Mouse (Mus musculus): ENCODE data around the gene Bbx. TPM values are rescaled to one million over a fixed set of nuclear protein-coding genes. Genes with fewer than 3 reads are reported as not detected.

Bbx gene
- total and polyA plus RNA-seq, 3 experiments: 20.6 to 26.2 (median 21.6) TPM

DNA sequence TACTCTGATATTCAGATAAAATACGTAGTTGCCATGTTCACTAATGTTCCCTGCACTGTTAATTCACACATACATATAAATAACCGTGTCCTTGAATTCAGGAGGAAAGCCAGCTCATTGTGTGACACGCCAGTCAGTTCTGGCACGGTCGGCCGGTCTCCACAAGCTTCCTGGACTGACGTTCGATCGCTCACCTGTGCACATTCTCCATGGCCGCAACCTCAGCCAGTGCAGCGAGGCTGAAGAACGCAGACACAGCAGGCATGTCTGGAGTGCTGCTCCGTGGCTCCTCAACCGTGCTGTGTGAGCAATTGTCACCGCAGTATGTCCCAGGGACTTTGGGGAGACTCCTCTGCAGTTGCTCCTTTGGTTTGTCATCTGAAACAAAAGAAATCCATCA lies 232.0 kb downstream of the Bbx start:
- H3K9ac ChIP-seq (ENCODE audit: insufficient read depth, low read depth): no peak overlapping the region
- dilution Hi-C loops (cut with MboI; ENCODE audit: extremely low pct_ligation_motif_present, extremely low pct_unique_long_range_greater_than_20kb, low sequenced_read_pairs): no loop called here
- H3K4me3 ChIP-seq (replicated peaks in 1 of 3; ENCODE audit: low read depth in 2 of 3, low read length in 2 of 3, poor library complexity in 1 of 3): no peak overlapping the region
- H3K4me2 ChIP-seq (ENCODE audit: insufficient read depth, low read depth, poor library complexity, severe bottlenecking): no peak overlapping the region
- no peak for DNase-seq (ENCODE audit: extremely low read depth)
- H3K79me2 ChIP-seq (replicated peaks; ENCODE audit: control insufficient read depth, extremely low read depth, insufficient read depth, poor library complexity, severe bottlenecking): no peaks in the 10 kb centered on the region
- TF ChIP-seq JUND (conservative IDR thresholded peaks at IDR 0.05; ENCODE audit: low read depth, low read length): no peak
- no peak overlapping the region for H3K27ac ChIP-seq (ENCODE audit: insufficient read depth, low read depth)
- in situ Hi-C loops (cut with MboI; ENCODE audit: low pct_ligation_motif_present, low pct_unique_long_range_greater_than_20kb, low sequenced_read_pairs): no loop called here
- peaks cover 2% of the 10 kb centered on the region for H3K9me3 ChIP-seq (replicated peaks; ENCODE audit: low read length)
- no peaks in the 10 kb centered on the region for H3K27me3 ChIP-seq (replicated peaks)
- H3K4me1 ChIP-seq (ENCODE audit: control insufficient read depth in 1 of 2, insufficient read depth in 2 of 2): peaks cover 0 to 15% of the 10 kb centered on the region in 2 experiments
- peaks cover 36 to 70% of the 10 kb centered on the region in 2 experiments for H3K36me3 ChIP-seq (replicated peaks in 1 of 2; ENCODE audit: control insufficient read depth in 1 of 2, insufficient read depth in 1 of 2, low read length in 1 of 2)

GRCm38 (mm10) chr16:50196118-50196517 lies 236.1 kb downstream of the Bbx start:
- H3K36me3 ChIP-seq (replicated peaks in 1 of 2; ENCODE audit: control insufficient read depth in 1 of 2, insufficient read depth in 1 of 2, low read length in 1 of 2): peaks cover 46 to 76% of the 10 kb centered on the region in 2 experiments
- H3K27ac ChIP-seq (ENCODE audit: insufficient read depth, low read depth): no peak overlapping the region
- H3K4me2 ChIP-seq (ENCODE audit: insufficient read depth, low read depth, poor library complexity, severe bottlenecking): no peak overlapping the region
- H3K4me3 ChIP-seq (replicated peaks in 1 of 3; ENCODE audit: low read depth in 2 of 3, low read length in 2 of 3, poor library complexity in 1 of 3): no peak overlapping the region
- H3K4me1 ChIP-seq (ENCODE audit: control insufficient read depth in 1 of 2, insufficient read depth in 2 of 2): no peaks in the 10 kb centered on the region; a peak in 1 of 4 replicates
- no peaks in the 10 kb centered on the region for H3K79me2 ChIP-seq (replicated peaks; ENCODE audit: control insufficient read depth, extremely low read depth, insufficient read depth, poor library complexity, severe bottlenecking)
- no peak overlapping the region for H3K9ac ChIP-seq (ENCODE audit: insufficient read depth, low read depth)
- dilution Hi-C loops (cut with MboI; ENCODE audit: extremely low pct_ligation_motif_present, extremely low pct_unique_long_range_greater_than_20kb, low sequenced_read_pairs) (no loop called here), in situ Hi-C loops (cut with MboI; ENCODE audit: low pct_ligation_motif_present, low pct_unique_long_range_greater_than_20kb, low sequenced_read_pairs) (no loop called here)
- H3K27me3 ChIP-seq (replicated peaks): no peaks in the 10 kb centered on the region
- H3K9me3 ChIP-seq (replicated peaks; ENCODE audit: low read length): peaks cover 2% of the 10 kb centered on the region
- no peak for TF ChIP-seq MEF2A (IDR thresholded peaks at IDR 0.05; ENCODE audit: borderline replicate concordance, low read depth, low read length)
- no peak for TF ChIP-seq MXI1 (IDR thresholded peaks at IDR 0.05; ENCODE audit: low read depth, low read length)
- no peak for TF ChIP-seq ELF1 (IDR thresholded peaks at IDR 0.05; ENCODE audit: low read depth, low read length)
- no peak for TF ChIP-seq GABPA (IDR thresholded peaks at IDR 0.05; ENCODE audit: insufficient replicate concordance, low read depth, low read length)
- TF ChIP-seq ZNF384 (IDR thresholded peaks at IDR 0.05; ENCODE audit: low read depth, low read length): no peak
- no peak for TF ChIP-seq SMC3 (IDR thresholded peaks at IDR 0.05; ENCODE audit: low read depth, low read length)
- no peak for TF ChIP-seq ZKSCAN1 (IDR thresholded peaks at IDR 0.05; ENCODE audit: borderline replicate concordance, low read depth, low read length)
- TF ChIP-seq IRF4 (IDR thresholded peaks at IDR 0.05; ENCODE audit: low read depth, low read length): no peak
- TF ChIP-seq CTCF (conservative IDR thresholded peaks at IDR 0.05 in 1 of 2, IDR thresholded peaks at IDR 0.05 in 1 of 2; ENCODE audit: low read depth in 2 of 2, low read length in 2 of 2): no peak
- TF ChIP-seq JUN (IDR thresholded peaks at IDR 0.05; ENCODE audit: insufficient read depth, low read depth, low read length): no peak
- no peak for TF ChIP-seq PAX5 (IDR thresholded peaks at IDR 0.05; ENCODE audit: low read length)
- no peak for TF ChIP-seq MAZ (IDR thresholded peaks at IDR 0.05; ENCODE audit: low read depth, low read length)
- TF ChIP-seq NRF1 (IDR thresholded peaks at IDR 0.05; ENCODE audit: low read depth, low read length): no peak
- no peak for TF ChIP-seq KAT2A (IDR thresholded peaks at IDR 0.05; ENCODE audit: insufficient replicate concordance, low read length)
- no peak for DNase-seq (ENCODE audit: extremely low read depth)
